Mouse (Mus musculus) cerebellum, adult 9-11 months (tissue): Measurements from ENCODE around the gene Tbc1d25.

Experiments used
- DNase-seq: peaks from one replicate; pipeline ENCODE4 v3.0.0; 2022

Tbc1d25 gene

GRCm38 (mm10) chrX:8175504-8176385 is at the start of gene Tbc1d25:
Gene Tbc1d25 (minus strand): TSS chrX:8176181.
- peak; percentile 91 for DNase-seq

- DNase-seq, result no peak
Measured at GRCm38 (mm10) chrX:8223473-8223872, 47.5 kb upstream of the Tbc1d25 start.

- DNase-seq, result peak; percentile 66
Measured at GRCm38 (mm10) chrX:8222678-8223421, 46.9 kb upstream of the Tbc1d25 start.

GRCm38 (mm10) chrX:8222296-8222677 is 46.3 kb upstream of the Tbc1d25 start:
- peak; percentile 76 for DNase-seq

- DNase-seq, result no peak
Measured at GRCm38 (mm10) chrX:8219651-8220050, 43.7 kb upstream of the Tbc1d25 start.

- no peak for DNase-seq
Measured at GRCm38 (mm10) chrX:8218114-8218513, 42.1 kb upstream of the Tbc1d25 start.

- DNase-seq, result no peak
Measured at GRCm38 (mm10) chrX:8217383-8217782, 41.4 kb upstream of the Tbc1d25 start.

GRCm38 (mm10) chrX:8211490-8212207 is 35.7 kb upstream of the Tbc1d25 start:
- DNase-seq, result no peak

GRCm38 (mm10) chrX:8209720-8210119 is 33.7 kb upstream of the Tbc1d25 start:
- DNase-seq, result no peak

GRCm38 (mm10) chrX:8207224-8207623 is 31.2 kb upstream of the Tbc1d25 start:
- DNase-seq, result no peak

GRCm38 (mm10) chrX:8206694-8207197 is 30.8 kb upstream of the Tbc1d25 start:
- no peak for DNase-seq

- DNase-seq, result peak; percentile 93
Measured at GRCm38 (mm10) chrX:8206015-8206693, 30.2 kb upstream of the Tbc1d25 start, which contains the start of gene Porcn. Gene Porcn (minus strand): TSS chrX:8206525.

- peak; percentile 97 for DNase-seq
Measured at GRCm38 (mm10) chrX:8205551-8205950, 29.6 kb upstream of the Tbc1d25 start.

- no peak for DNase-seq
Measured at GRCm38 (mm10) chrX:8205088-8205487, 29.1 kb upstream of the Tbc1d25 start.

GRCm38 (mm10) chrX:8204076-8204475 is 28.1 kb upstream of the Tbc1d25 start:
- peak; percentile 52 for DNase-seq

- peak; percentile 52 for DNase-seq
Measured at GRCm38 (mm10) chrX:8203105-8203504, 27.1 kb upstream of the Tbc1d25 start.

- peak; percentile 51 for DNase-seq
Measured at GRCm38 (mm10) chrX:8193419-8193723, 17.4 kb upstream of the Tbc1d25 start, which contains the start of gene Ebp. Gene Ebp (minus strand): TSS chrX:8193512.

GRCm38 (mm10) chrX:8192640-8193418 is 16.8 kb upstream of the Tbc1d25 start:
- peak; percentile 90 for DNase-seq

GRCm38 (mm10) chrX:8192126-8192639 is 16.2 kb upstream of the Tbc1d25 start:
- DNase-seq, result no peak

- no peak for DNase-seq
Measured at GRCm38 (mm10) chrX:8182871-8183540, 7.0 kb upstream of the Tbc1d25 start.

GRCm38 (mm10) chrX:8179646-8180045 is 3.7 kb upstream of the Tbc1d25 start:
- DNase-seq, result no peak
